Mouse (Mus musculus) cortical plate, adult 2 months (tissue): ENCODE measurements around the gene Lingo4.

Source experiments
- CTCF ChIP-seq: fragments of 200-500 bp; IDR thresholded peaks from 2 replicates; pipeline ENCODE4 v1.5.1; 2011; ENCODE audit warnings: mild to moderate bottlenecking, control low read depth, low read length; ENCODE audit not compliant: insufficient read depth; ENCODE audit errors: extremely low read depth
- POLR2A ChIP-seq: fragments of 200-500 bp; IDR thresholded peaks from 2 replicates; pipeline ENCODE4 v1.6.1; 2011; ENCODE audit warnings: mild to moderate bottlenecking, low read length, control low read depth; ENCODE audit not compliant: insufficient read depth; ENCODE audit errors: extremely low read depth

DNA sequence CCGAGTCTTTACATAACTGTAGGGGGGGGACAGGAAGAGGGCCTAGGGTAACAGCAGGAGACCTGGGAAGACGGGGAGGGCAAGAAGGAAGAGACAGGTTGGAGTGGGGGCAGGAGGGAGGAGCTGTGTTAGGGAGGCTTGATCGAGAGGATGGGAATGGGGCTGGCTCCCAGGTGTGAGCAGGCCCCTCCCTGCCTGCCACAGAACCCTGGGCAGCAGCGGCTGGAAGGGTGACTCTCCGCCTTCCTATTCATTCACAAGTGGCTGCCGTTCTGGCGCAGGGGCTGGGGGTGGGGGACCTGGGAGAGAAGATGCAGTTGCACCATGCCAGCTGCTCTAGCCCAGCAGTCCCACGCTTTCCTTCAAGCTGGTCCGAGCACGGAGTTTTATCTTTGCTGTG lies 25.2 kb upstream of the Lingo4 start:
- TF ChIP-seq CTCF (no peak), POLR2A (no peak)
